Mouse (Mus musculus) adipocyte (in vitro differentiated cells): Measurements from ENCODE around the gene Dnajc13.

Experiments used
- DNase-seq: peaks from one replicate; pipeline ENCODE4 v3.0.0-alpha.2; 2016; ENCODE audit warnings: low spot score

Gene Dnajc13

DNA sequence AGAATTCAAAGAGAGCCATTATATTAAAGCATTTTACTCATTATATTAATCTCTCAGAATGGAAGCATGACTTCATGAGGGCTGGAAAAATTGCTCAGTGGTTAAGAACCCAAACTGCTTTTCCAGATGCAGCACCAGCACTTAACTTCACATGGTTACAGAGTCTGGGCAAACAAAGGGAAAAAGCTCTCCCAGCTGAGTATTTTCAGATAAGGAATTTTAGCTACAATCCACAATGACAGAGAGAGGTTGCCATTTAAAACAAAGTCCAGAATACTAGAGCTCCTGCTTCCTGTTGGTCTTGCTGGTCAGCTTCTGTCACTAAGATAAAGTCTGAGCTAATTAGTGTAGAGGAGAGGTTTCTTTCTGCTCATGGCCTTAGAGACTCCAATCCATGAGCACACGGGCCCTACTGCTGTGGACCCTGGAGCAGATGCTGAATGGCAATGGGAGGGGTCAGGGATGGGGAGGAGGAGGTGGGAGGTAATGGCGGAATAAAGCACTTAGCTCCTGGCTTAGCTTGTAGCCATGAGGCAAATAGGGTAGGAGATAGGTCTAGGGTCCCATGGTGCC, 154.1 kb downstream of the Dnajc13 start:
- no peak for DNase-seq

- no peak for DNase-seq
Measured at GRCm38 (mm10) chr9:104107482-104107881, 155.2 kb downstream of the Dnajc13 start.

DNA sequence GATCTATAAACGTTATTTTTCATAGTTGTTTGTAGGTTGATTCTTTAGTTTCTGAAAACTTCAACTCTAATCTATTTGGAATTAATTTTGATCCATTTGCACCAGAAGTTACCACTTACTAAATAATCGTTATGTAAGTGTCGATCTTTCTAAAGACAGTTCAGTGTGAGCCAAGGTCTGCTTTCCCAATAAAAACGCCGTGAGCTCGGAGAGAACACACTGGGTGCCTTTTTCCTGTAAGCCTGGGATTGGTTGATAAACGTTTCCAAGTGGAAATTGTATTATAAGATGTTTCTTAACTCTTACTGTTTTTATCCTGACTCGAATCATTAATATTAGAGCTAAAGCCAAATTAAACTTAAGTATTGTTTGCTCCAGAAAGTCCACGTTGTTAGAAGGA, 155.8 kb downstream of the Dnajc13 start:
- no peak for DNase-seq

DNA sequence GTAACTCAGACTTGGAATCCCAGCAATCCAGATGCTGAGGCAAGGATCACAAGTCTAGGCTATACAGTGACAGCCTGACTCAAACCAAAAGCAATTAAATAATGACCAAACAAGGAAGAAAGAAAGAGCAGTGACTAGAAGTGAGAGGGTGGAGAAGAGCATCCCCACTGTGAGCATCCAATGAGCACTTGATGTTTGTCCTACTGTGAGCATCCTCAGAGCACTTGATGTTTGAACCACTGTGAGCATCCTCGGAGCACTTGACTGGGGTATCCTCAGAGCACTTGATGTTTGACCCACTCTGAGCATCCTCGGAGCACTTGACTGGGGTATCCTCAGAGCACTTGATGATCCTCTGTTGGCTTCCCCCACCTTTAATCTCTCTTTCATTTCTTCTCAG, 157.7 kb downstream of the Dnajc13 start:
- no peak for DNase-seq

GRCm38 (mm10) chr9:104102901-104103300, 159.8 kb downstream of the Dnajc13 start:
- DNase-seq: no peak

DNA sequence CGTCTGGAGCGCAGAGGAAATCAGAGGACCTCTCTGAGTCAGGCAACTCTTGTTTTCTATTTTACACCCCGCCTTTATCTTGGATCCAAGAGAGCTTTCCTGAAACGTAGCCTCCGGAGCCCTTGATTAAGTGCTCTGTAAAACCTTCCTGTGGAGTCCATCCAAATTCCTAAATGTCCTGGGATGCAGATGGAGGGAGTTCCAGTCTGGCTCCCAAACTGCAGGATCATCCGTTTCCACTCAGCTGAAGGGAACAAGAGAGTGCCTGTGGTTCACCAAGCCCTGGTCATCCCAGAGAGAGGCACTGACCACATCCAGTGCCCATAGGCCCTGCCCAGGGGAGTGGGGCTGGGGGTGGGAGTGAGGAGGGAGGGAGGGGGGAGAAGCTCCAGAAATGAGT, 160.4 kb downstream of the Dnajc13 start:
- DNase-seq: no peak

GRCm38 (mm10) chr9:104101458-104101857, 161.3 kb downstream of the Dnajc13 start:
- DNase-seq: no peak
